Mouse (Mus musculus) intestine, postnatal 0 days (tissue): Measurements from ENCODE around the gene Hivep1. TPM values are rescaled to one million over a fixed set of nuclear protein-coding genes. Genes with fewer than 3 reads are reported as not detected.

Experiments
- ATAC-seq: fragments of 200-750 bp; cut with Nextera tagmentation; 2 replicates; pipeline ENCODE4 v1.8.0; 2017; ENCODE audit warnings: mild to moderate bottlenecking, moderate TSS enrichment, moderate library complexity
- H3K27ac ChIP-seq: fragments of 300-500 bp; sonication (generic); 2 replicates; pipeline ENCODE4 v1.5.1; 2014; ENCODE audit warnings: mild to moderate bottlenecking, low read depth, low read length, moderate library complexity
- H3K27me3 ChIP-seq: fragments of 300-500 bp; sonication (generic); replicated peaks from 2 replicates; pipeline ENCODE4 v1.6.1; 2014; ENCODE audit warnings: low read length, mixed read lengths; ENCODE audit not compliant: control insufficient read depth, insufficient read depth
- H3K36me3 ChIP-seq: fragments of 300-500 bp; sonication (generic); 2 replicates; pipeline ENCODE4 v1.6.1; 2014; ENCODE audit warnings: mild to moderate bottlenecking, moderate library complexity; ENCODE audit not compliant: control insufficient read depth, insufficient read depth
- H3K4me1 ChIP-seq: fragments of 300-500 bp; sonication (generic); replicated peaks from 2 replicates; pipeline ENCODE4 v1.6.1; 2014; ENCODE audit warnings: antibody characterized with exemption, low read length, mixed read lengths; ENCODE audit not compliant: control insufficient read depth, insufficient read depth
- H3K4me2 ChIP-seq: fragments of 300-500 bp; sonication (generic); replicated peaks from 2 replicates; pipeline ENCODE4 v1.6.1; 2014; ENCODE audit warnings: low read depth, mild to moderate bottlenecking, moderate library complexity
- H3K4me3 ChIP-seq: fragments of 300-500 bp; sonication (generic); 2 replicates; pipeline ENCODE4 v1.5.1; 2014; ENCODE audit warnings: low read depth, low read length
- H3K9ac ChIP-seq: fragments of 300-500 bp; sonication (generic); 2 replicates; pipeline ENCODE4 v1.6.1; 2014; ENCODE audit warnings: mild to moderate bottlenecking, low read depth, low read length
- H3K9me3 ChIP-seq: fragments of 300-500 bp; sonication (generic); 2 replicates; pipeline ENCODE4 v1.6.1; 2016; ENCODE audit warnings: mixed run types; ENCODE audit not compliant: control insufficient read depth
- CTCF ChIP-seq: sonication (generic); IDR thresholded peaks from 2 replicates; pipeline ENCODE4 v1.5.1; 2016; ENCODE audit warnings: low read depth, mild to moderate bottlenecking, control low read depth, antibody characterized with exemption, moderate library complexity
- WGBS: fragments of 180-500 bp; shearing (Covaris S2); extraction: QIAGEN DNeasy Blood & Tissue Kit; methylation state at CpG from one replicate; pipeline ENCODE4 v1.1.7; 2014; 5-methylcytosine and 5-hydroxymethylcytosine counted together
- polyA plus RNA-seq: library from polyadenylated mRNA; unstranded; fragments of >200 nt; fragmentation: Nextera tagmentation; extraction: Ambion mirVana; gene quantifications from 2 replicates; pipeline ENCODE4 v1.2.1, GENCODE M21; 2015

The Hivep1 gene
- polyA plus RNA-seq, 1 experiment from 2014 or later: 5.9 TPM

- no peaks in the 10 kb centered on the region for H3K9me3 ChIP-seq
- no peaks in the 10 kb centered on the region for H3K27me3 ChIP-seq
- no peak for ATAC-seq
- no peak overlapping the region for H3K9ac ChIP-seq
- no peaks in the 10 kb centered on the region for H3K4me1 ChIP-seq
- H3K36me3 ChIP-seq: no peaks in the 10 kb centered on the region
- no peak overlapping the region for H3K27ac ChIP-seq
- WGBS: 65% methylated on average over 5 of the region's 5 CpGs
- no peak for TF ChIP-seq CTCF
- no peak overlapping the region for H3K4me3 ChIP-seq
- H3K4me2 ChIP-seq: no peak overlapping the region
Measured at GRCm38 (mm10) chr13:42088339-42088738, 36.5 kb downstream of the Hivep1 start.

DNA sequence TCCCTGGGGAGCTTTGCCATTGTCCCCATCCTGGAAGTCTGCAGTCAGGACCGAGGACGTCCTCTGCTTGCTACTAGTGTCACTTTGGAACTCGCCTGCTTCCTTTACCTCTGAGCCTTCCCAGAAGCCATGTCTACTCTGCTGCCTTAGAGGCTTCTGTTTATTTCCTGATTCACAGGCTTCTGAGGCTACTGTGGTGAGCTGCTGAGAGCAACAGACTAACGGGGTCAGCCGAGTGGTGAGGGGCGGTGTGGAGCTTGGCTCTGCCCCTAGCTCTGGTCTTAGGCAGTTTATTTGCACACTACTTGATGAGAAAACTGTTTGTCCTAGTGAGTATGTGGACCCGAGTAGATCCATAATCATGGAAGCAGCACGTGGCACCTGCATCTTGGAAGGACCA, 37.2 kb downstream of the Hivep1 start:
- no peak for TF ChIP-seq CTCF
- H3K36me3 ChIP-seq: no peaks in the 10 kb centered on the region
- no peaks in the 10 kb centered on the region for H3K4me1 ChIP-seq
- no peak overlapping the region for H3K9ac ChIP-seq
- no peak overlapping the region for H3K4me3 ChIP-seq
- no peaks in the 10 kb centered on the region for H3K27me3 ChIP-seq
- 60% methylated on average over 8 of the region's 8 CpGs for WGBS
- no peak overlapping the region for H3K27ac ChIP-seq
- no peaks in the 10 kb centered on the region for H3K9me3 ChIP-seq
- ATAC-seq: no peak
- H3K4me2 ChIP-seq: no peak overlapping the region

DNA sequence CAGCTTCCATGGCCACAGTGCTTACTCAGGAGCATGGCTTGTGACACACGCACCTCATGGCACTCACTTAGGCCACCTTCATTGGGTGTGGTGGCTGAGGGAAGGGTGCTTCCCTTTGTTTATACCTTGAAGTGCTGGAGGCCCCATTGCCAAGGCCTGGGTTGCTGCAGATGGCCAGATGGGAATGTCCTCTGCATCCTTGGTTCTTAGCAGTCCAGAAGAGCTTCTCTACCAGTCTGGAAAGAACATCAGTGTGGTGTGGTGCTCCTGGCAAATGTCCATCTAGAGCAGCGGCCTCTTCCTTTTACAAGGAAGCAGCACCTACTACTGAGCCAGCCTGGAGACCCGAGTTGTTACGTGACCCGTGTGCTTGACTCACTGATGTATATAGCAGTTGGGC, 38.9 kb downstream of the Hivep1 start:
- no peaks in the 10 kb centered on the region for H3K36me3 ChIP-seq
- no peak overlapping the region for H3K9ac ChIP-seq
- H3K4me3 ChIP-seq: no peak overlapping the region
- H3K27ac ChIP-seq: no peak overlapping the region
- H3K27me3 ChIP-seq: no peaks in the 10 kb centered on the region
- 85% methylated on average over 5 of the region's 5 CpGs for WGBS
- no peaks in the 10 kb centered on the region for H3K9me3 ChIP-seq
- no peak for ATAC-seq
- TF ChIP-seq CTCF: no peak
- H3K4me2 ChIP-seq: no peak overlapping the region
- no peaks in the 10 kb centered on the region for H3K4me1 ChIP-seq

- H3K27me3 ChIP-seq: no peaks in the 10 kb centered on the region
- H3K4me2 ChIP-seq: no peak overlapping the region
- no peaks in the 10 kb centered on the region for H3K9me3 ChIP-seq
- WGBS: 64% methylated on average over 8 of the region's 8 CpGs
- no peak overlapping the region for H3K27ac ChIP-seq
- no peak for TF ChIP-seq CTCF
- no peak overlapping the region for H3K9ac ChIP-seq
- H3K4me3 ChIP-seq: no peak overlapping the region
- ATAC-seq: no peak
- H3K4me1 ChIP-seq: no peaks in the 10 kb centered on the region
- no peaks in the 10 kb centered on the region for H3K36me3 ChIP-seq
Measured at GRCm38 (mm10) chr13:42092392-42093139, 40.7 kb downstream of the Hivep1 start.

GRCm38 (mm10) chr13:42093268-42094042, 41.6 kb downstream of the Hivep1 start:
- no peaks in the 10 kb centered on the region for H3K27me3 ChIP-seq
- no peak overlapping the region for H3K27ac ChIP-seq
- no peaks in the 10 kb centered on the region for H3K4me1 ChIP-seq
- ATAC-seq: no peak
- H3K4me2 ChIP-seq: no peak overlapping the region
- H3K9me3 ChIP-seq: no peaks in the 10 kb centered on the region
- TF ChIP-seq CTCF: no peak
- no peak overlapping the region for H3K4me3 ChIP-seq
- H3K9ac ChIP-seq: no peak overlapping the region
- WGBS: 66% methylated on average over 12 of the region's 12 CpGs
- H3K36me3 ChIP-seq: no peaks in the 10 kb centered on the region

GRCm38 (mm10) chr13:42095826-42096515, 44.1 kb downstream of the Hivep1 start:
- H3K36me3 ChIP-seq: no peaks in the 10 kb centered on the region
- H3K9ac ChIP-seq: no peak overlapping the region
- no peak overlapping the region for H3K4me3 ChIP-seq
- no peaks in the 10 kb centered on the region for H3K9me3 ChIP-seq
- 60% methylated on average over 10 of the region's 10 CpGs for WGBS
- H3K27me3 ChIP-seq: no peaks in the 10 kb centered on the region
- no peak overlapping the region; the same call in 1 of the 2 replicates for H3K27ac ChIP-seq
- no peak overlapping the region for H3K4me2 ChIP-seq
- H3K4me1 ChIP-seq: no peaks in the 10 kb centered on the region
- TF ChIP-seq CTCF: no peak
- ATAC-seq: no peak
